In the genomic region with DNA sequence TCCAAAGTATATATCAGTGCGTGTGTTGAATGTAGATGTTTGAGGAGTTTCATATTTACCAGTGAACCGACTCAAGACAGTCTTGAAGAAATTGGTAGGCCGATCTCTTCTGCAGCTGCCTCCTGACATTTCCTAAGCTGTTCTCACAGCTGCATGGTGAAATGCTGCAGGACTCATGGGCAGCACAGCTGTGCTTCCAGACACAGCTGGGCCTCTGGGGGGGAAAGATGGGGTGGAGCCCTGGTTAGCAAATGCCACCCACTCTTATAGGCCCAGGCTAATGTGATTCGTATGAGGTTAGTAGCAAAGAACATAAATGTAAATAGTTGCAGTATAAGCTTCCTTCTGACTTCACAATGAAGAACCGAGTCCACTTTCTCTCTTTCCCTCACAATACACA, we compare ENCODE assay signal across 25 mouse cellular contexts.
DNase-seq lines count a peak whose midpoint lies in the region; ATAC-seq and TF ChIP-seq lines count a peak whose summit lies in the region.
"Had no signal": no experiment of that assay in that cellular context is flagged by ENCODE, and none has a peak within 500 bp of the region (broad histone marks: within the 10 kb centered on the region; RNA-seq: fewer than 3 reads in every experiment).

No protein-coding gene starts in this region.

- H3K27ac ChIP-seq in thymus, adult 2 months (ENCODE audit: control insufficient read depth, insufficient read depth, low read length), result no peak overlapping the region
- H3K27ac ChIP-seq: heart, adult 2 months; heart, embryonic 15.5 days; hindbrain, embryonic 13.5 days; kidney, embryonic 15.5 days; midbrain, embryonic 13.5 days; neural tube, embryonic 13.5 days had no signal

- TF ChIP-seq POLR2A in thymus, adult 2 months (IDR thresholded peaks at IDR 0.05; ENCODE audit: control insufficient read depth, extremely low read depth, insufficient read depth, low read length, poor library complexity), result no peak

- H3K4me1 ChIP-seq in thymus, adult 2 months (replicated peaks; ENCODE audit: control insufficient read depth, insufficient read depth, low read length), result no peaks in the 10 kb centered on the region
- H3K4me1 ChIP-seq: heart, embryonic 15.5 days; hindbrain, embryonic 13.5 days; kidney, embryonic 15.5 days; midbrain, embryonic 13.5 days; neural tube, embryonic 13.5 days had no signal

- WGBS in thymus, adult 2 months, result 45% methylated on average over 5 of the region's 5 CpGs

- peak; percentile 9 for DNase-seq in embryo, embryonic 11 days
- DNase-seq in embryo, embryonic 10 days (ENCODE audit: low spot score), result no peak
- peak; percentile 13 to 16 for DNase-seq in thymus, postnatal 10 days (ENCODE audit: low spot score in 2 of 2)
- DNase-seq in thymus, adult 2 months, result no peak
- peak; percentile 40 for DNase-seq in thymus, postnatal 14 days
- DNase-seq in liver, result no peak
- DNase-seq: adrenal gland, postnatal 36 days; cerebellum, adult 9-11 months; forebrain, postnatal 0 days; gastrocnemius, postnatal 36 days; heart, adult 2 months; heart, postnatal 36 days; kidney, adult 11 months; kidney, postnatal 36 days; layer of hippocampus, postnatal 36 days; liver, postnatal 0 days; lung, postnatal 10 days; right cerebral cortex, adult 18-20 months; right cerebral cortex, postnatal 4 days had no signal

- no peak for ATAC-seq in CD4-positive, CD25-positive, alpha-beta regulatory T cell, adult 4 months
- ATAC-seq: forebrain, postnatal 0 days; liver, postnatal 0 days; midbrain, embryonic 13.5 days had no signal

- H3K27me3 ChIP-seq in thymus, adult 2 months (ENCODE audit: control insufficient read depth, insufficient read depth, low read length), result no peaks in the 10 kb centered on the region
- H3K27me3 ChIP-seq: heart, embryonic 15.5 days; hindbrain, embryonic 13.5 days; kidney, embryonic 15.5 days; midbrain, embryonic 13.5 days; neural tube, embryonic 13.5 days had no signal

- no peak overlapping the region for H3K4me3 ChIP-seq in thymus, adult 2 months (ENCODE audit: control insufficient read depth, insufficient read depth, low read length)
- H3K4me3 ChIP-seq: heart, adult 2 months; heart, embryonic 15.5 days; hindbrain, embryonic 13.5 days; kidney, embryonic 15.5 days; midbrain, embryonic 13.5 days; neural tube, embryonic 13.5 days had no signal

- no peak for TF ChIP-seq CTCF in thymus, adult 2 months (IDR thresholded peaks at IDR 0.05; ENCODE audit: borderline replicate concordance, control insufficient read depth, extremely low read depth, insufficient read depth, low read length, poor library complexity)

- H3K36me3 ChIP-seq in thymus, adult 2 months (ENCODE audit: control insufficient read depth, insufficient read depth, low read length), result no peaks in the 10 kb centered on the region
- H3K36me3 ChIP-seq: heart, embryonic 15.5 days; hindbrain, embryonic 13.5 days; kidney, embryonic 15.5 days; midbrain, embryonic 13.5 days; neural tube, embryonic 13.5 days had no signal

Comparison
In these comparisons a context has a peak if more than half of its experiments do, and no peak if none do; other contexts are left out.
1. DNase-seq: peak in embryo, embryonic 11 days (single experiment), thymus, postnatal 10 days (2 of 2) and thymus, postnatal 14 days (single experiment); none in embryo, embryonic 10 days (single experiment), thymus, adult 2 months (single experiment) and liver (single experiment).